Mouse (Mus musculus): ENCODE measurements at regions not wholly inside any gene's neighbourhood (a gene's known extent, or its start where the extent isn't known, plus 50 kb on each side); places are given as distances from the start of the nearest gene placed in this dataset.

DNA sequence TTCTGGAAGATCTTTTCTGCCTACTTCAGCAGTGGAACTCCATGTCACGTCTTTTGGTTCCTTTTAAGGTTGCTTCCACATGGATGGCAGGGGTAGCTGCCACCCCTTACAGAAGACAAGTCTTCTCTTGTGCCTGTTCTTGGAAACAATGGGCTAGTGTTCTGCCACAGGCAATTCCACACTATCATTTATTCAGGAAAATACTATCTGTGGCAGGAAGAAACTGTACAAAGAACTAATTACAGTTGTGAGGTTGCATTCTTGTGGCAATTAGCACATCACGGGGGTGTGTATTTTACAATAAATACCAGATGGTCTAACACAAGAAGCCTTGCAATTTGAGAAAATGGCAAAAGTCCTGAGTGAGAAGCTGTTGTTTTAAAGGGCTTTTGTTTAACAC lies 489.8 kb downstream of the Ccdc50 start:
- no peaks in the 10 kb centered on the region for H3K4me1 ChIP-seq (ENCODE audit: control insufficient read depth, insufficient read depth, low read length)
- ATAC-seq (ENCODE audit: low FRiP score, low read depth) = no peak
- WGBS = 19% methylated on average over 2 of the region's 2 CpGs
- DNase-seq (ENCODE audit: low spot score) = no peak
- no peak overlapping the region for H3K9ac ChIP-seq (ENCODE audit: low read depth, low read length, severe bottlenecking)
- no peaks in the 10 kb centered on the region for H3K27me3 ChIP-seq (ENCODE audit: control insufficient read depth, insufficient read depth, low read length)
- H3K36me3 ChIP-seq (ENCODE audit: control insufficient read depth, insufficient read depth, low read length) = no peaks in the 10 kb centered on the region
- H3K27ac ChIP-seq (replicated peaks; ENCODE audit: low read depth, low read length) = no peak overlapping the region
- no peak for TF ChIP-seq POLR2A (IDR thresholded peaks at IDR 0.05; ENCODE audit: borderline replicate concordance, extremely low read depth, insufficient read depth, insufficient read length)
- no peak overlapping the region for H3K4me3 ChIP-seq (replicated peaks; ENCODE audit: low read length)
- H3K9me3 ChIP-seq (ENCODE audit: control insufficient read depth, low read length) = no peaks in the 10 kb centered on the region
- no peak overlapping the region for H3K4me2 ChIP-seq (replicated peaks; ENCODE audit: low read depth, low read length, severe bottlenecking)

- 30% methylated on average over 3 of the region's 3 CpGs for WGBS
- Histone ChIP-seq H3K4me3 (replicated peaks; ENCODE audit: low read length) (no peak overlapping the region), H3K27me3 (ENCODE audit: control insufficient read depth, insufficient read depth, low read length) (no peaks in the 10 kb centered on the region), H3K9me3 (ENCODE audit: control insufficient read depth, low read length) (no peaks in the 10 kb centered on the region), H3K4me1 (ENCODE audit: control insufficient read depth, insufficient read depth, low read length) (no peaks in the 10 kb centered on the region), H3K36me3 (ENCODE audit: control insufficient read depth, insufficient read depth, low read length) (no peaks in the 10 kb centered on the region), H3K9ac (ENCODE audit: low read depth, low read length, severe bottlenecking) (no peak overlapping the region), H3K27ac (replicated peaks; ENCODE audit: low read depth, low read length) (no peak overlapping the region), H3K4me2 (replicated peaks; ENCODE audit: low read depth, low read length, severe bottlenecking) (no peak overlapping the region)
- DNase-seq (ENCODE audit: low spot score) (no peak), ATAC-seq (ENCODE audit: low FRiP score, low read depth) (no peak)
- TF ChIP-seq POLR2A (IDR thresholded peaks at IDR 0.05; ENCODE audit: borderline replicate concordance, extremely low read depth, insufficient read depth, insufficient read length) = no peak
Measured at GRCm38 (mm10) chr16:27878950-27879349, 490.3 kb downstream of the Ccdc50 start.

GRCm38 (mm10) chr16:27884363-27884762 lies 495.7 kb downstream of the Ccdc50 start:
- no peaks in the 10 kb centered on the region for H3K36me3 ChIP-seq (ENCODE audit: control insufficient read depth, insufficient read depth, low read length)
- H3K9me3 ChIP-seq (ENCODE audit: control insufficient read depth, low read length) = no peaks in the 10 kb centered on the region
- H3K27ac ChIP-seq (replicated peaks; ENCODE audit: low read depth, low read length) = no peak overlapping the region
- no peak overlapping the region for H3K9ac ChIP-seq (ENCODE audit: low read depth, low read length, severe bottlenecking)
- H3K4me2 ChIP-seq (replicated peaks; ENCODE audit: low read depth, low read length, severe bottlenecking) = no peak overlapping the region
- H3K4me1 ChIP-seq (ENCODE audit: control insufficient read depth, insufficient read depth, low read length) = no peaks in the 10 kb centered on the region
- WGBS = 21% methylated on average over 2 of the region's 2 CpGs
- no peak overlapping the region for H3K4me3 ChIP-seq (replicated peaks; ENCODE audit: low read length)
- DNase-seq (ENCODE audit: low spot score) (no peak), ATAC-seq (ENCODE audit: low FRiP score, low read depth) (no peak)
- no peaks in the 10 kb centered on the region for H3K27me3 ChIP-seq (ENCODE audit: control insufficient read depth, insufficient read depth, low read length)
- TF ChIP-seq POLR2A (IDR thresholded peaks at IDR 0.05; ENCODE audit: borderline replicate concordance, extremely low read depth, insufficient read depth, insufficient read length) = no peak

- DNase-seq (ENCODE audit: low spot score) (no peak), ATAC-seq (ENCODE audit: low FRiP score, low read depth) (no peak)
- WGBS = 27% methylated on average over 2 of the region's 2 CpGs
- no peak for TF ChIP-seq POLR2A (IDR thresholded peaks at IDR 0.05; ENCODE audit: borderline replicate concordance, extremely low read depth, insufficient read depth, insufficient read length)
- no peak overlapping the region for H3K4me3 ChIP-seq (replicated peaks; ENCODE audit: low read length)
- H3K9ac ChIP-seq (ENCODE audit: low read depth, low read length, severe bottlenecking) = no peak overlapping the region
- no peak overlapping the region for H3K27ac ChIP-seq (replicated peaks; ENCODE audit: low read depth, low read length)
- no peaks in the 10 kb centered on the region for H3K4me1 ChIP-seq (ENCODE audit: control insufficient read depth, insufficient read depth, low read length)
- H3K4me2 ChIP-seq (replicated peaks; ENCODE audit: low read depth, low read length, severe bottlenecking) = no peak overlapping the region
- no peaks in the 10 kb centered on the region for H3K9me3 ChIP-seq (ENCODE audit: control insufficient read depth, low read length)
- H3K27me3 ChIP-seq (ENCODE audit: control insufficient read depth, insufficient read depth, low read length) = no peaks in the 10 kb centered on the region
- H3K36me3 ChIP-seq (ENCODE audit: control insufficient read depth, insufficient read depth, low read length) = no peaks in the 10 kb centered on the region
Measured at GRCm38 (mm10) chr16:27906036-27906435, 517.4 kb downstream of the Ccdc50 start.

GRCm38 (mm10) chr16:27915422-27915821 lies 526.8 kb downstream of the Ccdc50 start:
- no peaks in the 10 kb centered on the region for H3K36me3 ChIP-seq (ENCODE audit: control insufficient read depth, insufficient read depth, low read length)
- no peak for ATAC-seq (ENCODE audit: low FRiP score, low read depth)
- no peak for TF ChIP-seq POLR2A (IDR thresholded peaks at IDR 0.05; ENCODE audit: borderline replicate concordance, extremely low read depth, insufficient read depth, insufficient read length)
- no peak overlapping the region for H3K4me2 ChIP-seq (replicated peaks; ENCODE audit: low read depth, low read length, severe bottlenecking)
- WGBS = 91% methylated on average over 1 of the region's 1 CpGs
- no peak for DNase-seq (ENCODE audit: low spot score)
- no peak overlapping the region for H3K27ac ChIP-seq (replicated peaks; ENCODE audit: low read depth, low read length)
- H3K4me3 ChIP-seq (replicated peaks; ENCODE audit: low read length) = no peak overlapping the region
- H3K9ac ChIP-seq (ENCODE audit: low read depth, low read length, severe bottlenecking) = no peak overlapping the region
- H3K4me1 ChIP-seq (ENCODE audit: control insufficient read depth, insufficient read depth, low read length) = no peaks in the 10 kb centered on the region
- H3K9me3 ChIP-seq (ENCODE audit: control insufficient read depth, low read length) = no peaks in the 10 kb centered on the region
- no peaks in the 10 kb centered on the region for H3K27me3 ChIP-seq (ENCODE audit: control insufficient read depth, insufficient read depth, low read length)

Measured in limb, embryonic 14.5 days (tissue).